Mouse (Mus musculus) left cerebral cortex, postnatal 36 days (tissue): Measurements from ENCODE around the gene Stard3. TPM values are rescaled to one million over a fixed set of nuclear protein-coding genes. Genes with fewer than 3 reads are reported as not detected.

Experiments used
- DNase-seq, 2 experiments: peaks; one replicate each; pipeline ENCODE4 v3.0.0; 2021 to 2022; ENCODE audit warnings: low spot score in 2 of 2, mixed read lengths in 1 of 2
- intact Hi-C: fragments of 180-260 bp; cut with DNase I; formaldehyde crosslinking; loops from one replicate; pipeline ENCODE4 v1.15.1; 2025
- total RNA-seq, 2 experiments: library from RNA; stranded (reverse); gene quantifications; 2 replicates each; pipeline ENCODE4 v1.2.3; 2021

Gene Stard3
- total RNA-seq, 2 experiments from 2014 or later = 35.9 to 39.3 TPM

- DNase-seq = no peak
- intact Hi-C loops = no loop called here
Observed at GRCm38 (mm10) chr11:98417074-98417473, 58.9 kb downstream of the Stard3 start.

DNA sequence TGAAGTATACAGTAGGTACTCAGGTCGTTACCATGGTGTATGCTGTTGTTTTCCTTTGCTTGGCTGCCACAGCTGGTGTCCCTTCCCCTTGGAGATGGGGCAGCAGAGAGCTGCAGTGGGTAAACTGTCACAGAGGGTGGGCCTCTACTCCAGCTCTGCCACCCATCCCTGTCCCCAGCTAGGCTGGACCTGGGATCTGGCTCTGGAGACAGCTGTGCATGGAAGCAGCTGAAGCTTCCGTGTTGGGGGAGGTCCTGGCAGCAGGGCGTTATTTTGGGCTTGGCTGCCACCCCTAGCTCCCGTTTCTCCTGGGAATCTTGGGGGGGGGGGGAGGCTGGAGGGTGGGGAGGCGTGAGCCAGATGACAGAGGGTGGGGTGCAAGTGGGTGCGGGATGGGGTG lies 60.1 kb downstream of the Stard3 start:
- no peak for DNase-seq
- intact Hi-C loops = no loop called here

DNA sequence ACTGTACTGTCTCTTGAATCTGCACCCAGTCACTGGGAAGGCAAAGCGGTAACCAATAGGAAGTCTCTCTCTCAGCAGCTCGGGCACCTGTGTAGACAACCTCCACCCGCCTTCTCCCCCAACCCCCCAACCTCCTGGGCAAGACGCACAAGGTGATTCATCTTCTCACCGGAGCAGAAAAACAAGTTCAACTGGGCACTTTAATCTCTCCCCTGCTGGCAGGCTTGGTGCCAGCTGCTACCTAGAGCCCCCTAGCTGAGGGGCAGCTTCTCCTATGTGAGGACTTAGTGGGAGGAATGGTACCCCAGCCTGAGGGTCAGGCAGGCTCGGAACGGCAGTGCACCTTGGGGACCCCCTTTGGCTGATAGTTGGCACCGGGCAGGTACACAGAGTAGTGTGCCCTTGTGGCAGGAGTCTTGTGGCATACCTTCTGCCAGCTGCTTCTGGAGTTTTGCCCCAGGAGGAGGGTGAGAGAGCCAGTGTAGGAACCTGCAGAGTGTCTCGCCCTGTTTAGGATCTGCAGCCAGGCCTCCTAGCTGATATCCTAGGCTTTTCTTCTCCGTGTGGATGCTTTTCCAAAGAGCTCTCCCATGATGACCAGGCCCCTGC lies 60.9 kb downstream of the Stard3 start:
- no peak for DNase-seq
- intact Hi-C loops = no loop called here

GRCm38 (mm10) chr11:98426592-98426991 lies 68.4 kb downstream of the Stard3 start:
- intact Hi-C loops = no loop called here
- no peak for DNase-seq

DNA sequence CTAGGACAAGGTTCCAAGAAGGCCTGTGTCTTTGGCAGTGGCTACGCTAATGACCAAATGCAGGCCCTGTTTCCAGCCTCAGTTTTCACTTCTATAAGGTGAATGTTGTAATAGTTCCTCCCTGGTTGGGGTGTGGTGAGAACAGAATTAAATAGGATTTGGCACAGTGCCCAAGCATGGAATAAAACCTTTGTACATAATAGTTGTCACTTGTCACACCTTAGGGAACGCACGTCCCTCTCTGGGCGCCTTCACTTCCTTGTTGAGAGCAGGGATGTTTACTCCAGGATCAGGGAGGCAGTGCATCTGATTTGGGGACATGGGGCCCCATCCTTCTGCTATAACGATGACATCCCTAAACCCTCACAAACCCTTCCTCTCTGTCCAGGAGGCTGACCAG lies 70.3 kb downstream of the Stard3 start:
- intact Hi-C loops = no loop called here
- DNase-seq = no peak

Other genes with a start within 250 kb of the Stard3 start
- 10 to 100 TPM; 36.0 to 42.2 TPM for gene Fbxl20, start 208.0 kb upstream of the Stard3 start, total RNA-seq
- 10 to 100 TPM; 50.4 to 59.8 TPM for gene Med1, start 165.1 kb upstream of the Stard3 start, total RNA-seq
- gene Cdk12, start 155.3 kb upstream of the Stard3 start, total RNA-seq = 10 to 100 TPM; 34.4 to 44.4 TPM
- 10 to 100 TPM; 65.2 to 77.3 TPM for gene Neurod2, start 28.7 kb upstream of the Stard3 start, total RNA-seq
- gene Ppp1r1b, start 10.0 kb upstream of the Stard3 start, total RNA-seq = 100 to 1,000 TPM; 225 to 274 TPM
- 10 to 100 TPM; 11.8 to 14.4 TPM for gene Tcap, start 25.4 kb downstream of the Stard3 start, total RNA-seq
- under 1 TPM; 0.34 to 0.47 TPM for gene Pnmt, start 28.1 kb downstream of the Stard3 start, total RNA-seq
- 10 to 100 TPM in 1 of 2 experiments, 1 to 10 TPM in 1; 9.9 to 10.9 TPM for gene Pgap3, start 42.1 kb downstream of the Stard3 start, total RNA-seq
- 1 to 10 TPM; 1.7 to 2.4 TPM for gene Erbb2, start 54.1 kb downstream of the Stard3 start, total RNA-seq
- 100 to 1,000 TPM; 100 to 126 TPM for gene Mien1, start 80.6 kb downstream of the Stard3 start, total RNA-seq
- gene Grb7, start 88.0 kb downstream of the Stard3 start, total RNA-seq = 1 to 10 TPM; 2.8 to 2.9 TPM
- not detected for gene Ikzf3, start 187.7 kb downstream of the Stard3 start, total RNA-seq
- under 1 TPM in 1 of 2 experiments, not detected in 1; 0.20 TPM for gene Zpbp2, start 192.7 kb downstream of the Stard3 start, total RNA-seq
- gene Ormdl3, start 229.0 kb downstream of the Stard3 start, total RNA-seq = 10 to 100 TPM; 46.5 to 47.8 TPM
- not detected for gene Lrrc3c, start 239.9 kb downstream of the Stard3 start, total RNA-seq